Mouse (Mus musculus): Measurements from ENCODE around the gene Gm26897. TPM values are rescaled to one million over a fixed set of nuclear protein-coding genes. Genes with fewer than 3 reads are reported as not detected.

Gene Gm26897
- polyA plus RNA-seq, 1 experiment, result not detected

GRCm38 (mm10) chr5:111720726-111721125, 13.0 kb upstream of the Gm26897 start:
- Histone ChIP-seq H3K4me1 (ENCODE audit: control insufficient read depth, insufficient read depth, low read length) (no peaks in the 10 kb centered on the region), H3K4me3 (ENCODE audit: insufficient read depth, low read length) (no peak overlapping the region), H3K27ac (ENCODE audit: insufficient read depth, low read depth, low read length) (no peak overlapping the region)
- no peak for TF ChIP-seq CTCF (IDR thresholded peaks at IDR 0.05; ENCODE audit: low read depth, low read length)
- no peak for TF ChIP-seq POLR2A (IDR thresholded peaks at IDR 0.05; ENCODE audit: borderline replicate concordance, low read depth, low read length)

DNA sequence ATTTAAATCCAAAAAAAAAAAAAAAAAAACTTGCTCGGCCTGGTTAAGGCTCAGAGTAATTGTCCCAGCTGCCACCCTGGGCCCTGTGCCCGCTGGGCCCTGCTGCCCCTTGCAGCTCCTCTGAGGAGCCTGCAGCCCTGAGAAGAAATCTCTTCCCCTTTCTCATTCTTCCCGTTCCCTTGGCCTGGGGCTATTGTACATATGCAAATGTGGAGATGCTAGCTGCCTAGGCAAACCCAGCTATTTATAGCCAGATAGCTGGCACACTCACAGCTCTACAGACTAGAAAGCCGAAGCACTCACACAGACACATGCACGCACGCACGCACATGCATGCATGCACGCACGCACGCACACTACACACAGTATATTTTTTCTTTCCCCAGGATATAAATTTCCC, 9.0 kb upstream of the Gm26897 start:
- H3K4me3 ChIP-seq (ENCODE audit: insufficient read depth, low read length), result no peak overlapping the region
- TF ChIP-seq CTCF (IDR thresholded peaks at IDR 0.05; ENCODE audit: low read depth, low read length), result no peak
- TF ChIP-seq POLR2A (IDR thresholded peaks at IDR 0.05; ENCODE audit: borderline replicate concordance, low read depth, low read length), result no peak

DNA sequence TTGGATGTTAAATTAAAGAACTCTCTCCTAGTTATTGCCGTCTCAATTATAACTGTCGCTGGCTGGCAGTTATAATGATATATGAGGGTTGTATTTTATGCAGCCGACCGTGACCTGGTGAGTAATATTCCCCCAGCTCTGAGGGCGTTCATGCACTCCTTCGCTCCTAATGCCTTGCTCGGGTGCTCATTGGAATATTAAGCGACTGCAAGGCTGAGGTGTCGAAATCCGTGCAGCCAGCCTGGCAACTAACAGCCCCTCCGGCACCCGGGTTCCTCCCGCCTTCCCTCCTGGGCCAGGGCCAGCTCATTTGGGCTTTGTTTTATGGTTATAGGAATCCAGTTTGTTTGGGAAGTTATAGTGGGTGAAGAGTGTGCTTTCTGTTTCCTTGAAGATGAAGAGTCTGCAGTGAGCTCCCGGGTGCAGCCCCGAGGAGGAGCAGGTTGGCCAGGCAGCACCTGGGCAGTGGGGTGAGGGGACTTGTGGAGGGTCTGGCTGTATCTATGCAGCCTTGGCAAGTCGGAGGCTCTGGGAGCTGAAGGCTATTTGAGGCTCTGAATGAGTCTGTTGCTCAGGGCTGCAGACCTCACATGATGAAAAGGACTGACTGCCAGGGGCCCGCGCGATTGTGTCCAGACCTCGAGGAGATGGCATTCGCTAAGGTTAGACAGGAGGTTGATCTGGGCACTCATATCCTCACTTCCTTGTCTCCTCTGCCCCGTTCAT, 8.4 kb upstream of the Gm26897 start:
- TF ChIP-seq POLR2A (IDR thresholded peaks at IDR 0.05; ENCODE audit: borderline replicate concordance, low read depth, low read length) (no peak), CTCF (IDR thresholded peaks at IDR 0.05; ENCODE audit: low read depth, low read length) (no peak)
- Histone ChIP-seq H3K4me3 (ENCODE audit: insufficient read depth, low read length) (no peak overlapping the region), H3K4me1 (ENCODE audit: control insufficient read depth, insufficient read depth, low read length) (no peaks in the 10 kb centered on the region), H3K27ac (ENCODE audit: insufficient read depth, low read depth, low read length) (no peak overlapping the region)

More for the DNA sequence above, 9.0 kb upstream of the Gm26897 start:
- Histone ChIP-seq H3K27ac (ENCODE audit: insufficient read depth, low read depth, low read length) (no peak overlapping the region), H3K4me1 (ENCODE audit: control insufficient read depth, insufficient read depth, low read length) (no peaks in the 10 kb centered on the region)

DNA sequence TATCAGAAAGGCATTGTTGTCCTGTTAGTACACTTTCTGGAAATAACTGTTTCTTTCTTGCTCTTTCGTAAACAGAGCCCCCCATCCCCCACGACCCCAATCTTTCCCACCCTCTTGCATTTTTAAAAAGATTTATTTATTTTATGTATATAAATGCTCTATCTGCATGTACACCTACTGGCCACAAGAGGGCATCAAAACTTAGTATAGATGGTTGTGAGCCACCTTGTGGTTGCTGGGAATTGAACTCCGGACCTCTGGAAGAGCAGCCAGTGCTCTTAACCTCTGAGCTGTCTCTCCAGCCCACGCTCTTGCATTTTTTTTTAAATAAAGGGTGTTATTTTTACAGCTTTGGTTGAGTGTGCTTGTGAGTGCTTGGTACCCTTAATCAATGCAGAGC, 5.3 kb upstream of the Gm26897 start:
- no peaks in the 10 kb centered on the region for H3K4me1 ChIP-seq (ENCODE audit: control insufficient read depth, insufficient read depth, low read length)
- H3K27ac ChIP-seq (ENCODE audit: insufficient read depth, low read depth, low read length), result no peak overlapping the region
- TF ChIP-seq CTCF (IDR thresholded peaks at IDR 0.05; ENCODE audit: low read depth, low read length), result 0 out of 2 replicates have a peak, but pooled peaks have one; percentile 28
- no peak for TF ChIP-seq POLR2A (IDR thresholded peaks at IDR 0.05; ENCODE audit: borderline replicate concordance, low read depth, low read length)
- H3K4me3 ChIP-seq (ENCODE audit: insufficient read depth, low read length), result no peak overlapping the region

GRCm38 (mm10) chr5:111730560-111731167, 3.1 kb upstream of the Gm26897 start:
- TF ChIP-seq POLR2A (IDR thresholded peaks at IDR 0.05; ENCODE audit: borderline replicate concordance, low read depth, low read length), result no peak
- TF ChIP-seq CTCF (IDR thresholded peaks at IDR 0.05; ENCODE audit: low read depth, low read length), result no peak
- Histone ChIP-seq H3K4me1 (ENCODE audit: control insufficient read depth, insufficient read depth, low read length) (no peaks in the 10 kb centered on the region), H3K27ac (ENCODE audit: insufficient read depth, low read depth, low read length) (no peak overlapping the region), H3K4me3 (ENCODE audit: insufficient read depth, low read length) (no peak overlapping the region)

GRCm38 (mm10) chr5:111732194-111732593, 1.5 kb upstream of the Gm26897 start:
- no peak for TF ChIP-seq POLR2A (IDR thresholded peaks at IDR 0.05; ENCODE audit: borderline replicate concordance, low read depth, low read length)
- no peak for TF ChIP-seq CTCF (IDR thresholded peaks at IDR 0.05; ENCODE audit: low read depth, low read length)
- no peak overlapping the region for H3K27ac ChIP-seq (ENCODE audit: insufficient read depth, low read depth, low read length)

DNA sequence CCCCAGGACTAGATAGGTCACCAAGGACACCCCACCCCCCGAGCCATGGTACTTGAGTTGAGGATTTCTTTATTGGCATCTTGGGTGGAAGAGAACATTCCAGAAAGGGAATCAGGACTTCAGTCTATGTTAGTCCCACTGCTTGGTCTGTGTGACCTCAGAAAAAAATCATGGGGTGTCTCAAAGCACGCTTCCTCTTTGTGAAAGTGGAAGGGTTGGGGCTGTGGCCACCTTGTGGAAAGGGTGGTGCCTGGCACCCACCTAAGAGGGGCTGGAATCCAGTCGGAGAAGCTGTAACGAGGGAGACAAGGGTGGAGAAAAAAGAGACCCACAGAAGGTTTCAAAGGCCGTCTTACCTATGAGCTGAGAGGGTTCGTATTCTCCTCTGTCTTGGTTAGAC, 5.8 kb downstream of the Gm26897 start:
- H3K4me1 ChIP-seq (ENCODE audit: control insufficient read depth, insufficient read depth, low read length), result no peaks in the 10 kb centered on the region
- no peak for TF ChIP-seq POLR2A (IDR thresholded peaks at IDR 0.05; ENCODE audit: borderline replicate concordance, low read depth, low read length)
- no peak for TF ChIP-seq CTCF (IDR thresholded peaks at IDR 0.05; ENCODE audit: low read depth, low read length)
- no peak overlapping the region for H3K4me3 ChIP-seq (ENCODE audit: insufficient read depth, low read length)
- H3K27ac ChIP-seq (ENCODE audit: insufficient read depth, low read depth, low read length), result no peak overlapping the region

More at GRCm38 (mm10) chr5:111732194-111732593, 1.5 kb upstream of the Gm26897 start:
- no peak overlapping the region for H3K4me3 ChIP-seq (ENCODE audit: insufficient read depth, low read length)
- H3K4me1 ChIP-seq (ENCODE audit: control insufficient read depth, insufficient read depth, low read length), result no peaks in the 10 kb centered on the region

GRCm38 (mm10) chr5:111740384-111741275, 6.9 kb downstream of the Gm26897 start:
- Histone ChIP-seq H3K4me3 (ENCODE audit: insufficient read depth, low read length) (no peak overlapping the region), H3K27ac (ENCODE audit: insufficient read depth, low read depth, low read length) (no peak overlapping the region), H3K4me1 (ENCODE audit: control insufficient read depth, insufficient read depth, low read length) (no peaks in the 10 kb centered on the region)
- no peak for TF ChIP-seq CTCF (IDR thresholded peaks at IDR 0.05; ENCODE audit: low read depth, low read length)
- TF ChIP-seq POLR2A (IDR thresholded peaks at IDR 0.05; ENCODE audit: borderline replicate concordance, low read depth, low read length), result no peak

DNA sequence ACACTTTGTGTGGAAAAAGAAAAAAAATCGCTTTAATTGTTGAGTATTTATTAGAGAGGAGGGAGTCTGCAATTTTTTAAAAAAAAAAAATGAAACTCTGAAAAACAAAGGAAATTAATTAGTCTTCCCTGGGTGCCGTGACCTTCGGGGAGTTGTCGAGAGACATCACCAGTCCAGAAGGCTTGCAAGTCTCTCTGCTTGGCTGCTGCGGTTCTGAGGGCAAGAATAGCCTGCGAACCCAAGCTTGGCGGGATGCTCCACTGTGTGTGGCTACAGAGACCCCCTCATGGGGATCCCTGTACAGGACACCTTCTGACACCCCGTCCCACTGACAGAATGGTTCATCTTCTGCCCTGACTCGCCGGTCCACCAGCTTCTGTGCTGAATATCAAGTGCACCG, 7.6 kb downstream of the Gm26897 start:
- no peaks in the 10 kb centered on the region for H3K4me1 ChIP-seq (ENCODE audit: control insufficient read depth, insufficient read depth, low read length)
- no peak overlapping the region for H3K4me3 ChIP-seq (ENCODE audit: insufficient read depth, low read length)
- H3K27ac ChIP-seq (ENCODE audit: insufficient read depth, low read depth, low read length), result no peak overlapping the region
- no peak for TF ChIP-seq POLR2A (IDR thresholded peaks at IDR 0.05; ENCODE audit: borderline replicate concordance, low read depth, low read length)
- no peak for TF ChIP-seq CTCF (IDR thresholded peaks at IDR 0.05; ENCODE audit: low read depth, low read length)
